Mouse (Mus musculus) WW6 (cell line): ENCODE results near the gene Gm5148.

ENCODE experiments used
- DNase-seq: peaks from one replicate; pipeline ENCODE4 v3.0.0-alpha.2; 2013; ENCODE audit warnings: low read depth, low spot score

Gene Gm5148

DNA sequence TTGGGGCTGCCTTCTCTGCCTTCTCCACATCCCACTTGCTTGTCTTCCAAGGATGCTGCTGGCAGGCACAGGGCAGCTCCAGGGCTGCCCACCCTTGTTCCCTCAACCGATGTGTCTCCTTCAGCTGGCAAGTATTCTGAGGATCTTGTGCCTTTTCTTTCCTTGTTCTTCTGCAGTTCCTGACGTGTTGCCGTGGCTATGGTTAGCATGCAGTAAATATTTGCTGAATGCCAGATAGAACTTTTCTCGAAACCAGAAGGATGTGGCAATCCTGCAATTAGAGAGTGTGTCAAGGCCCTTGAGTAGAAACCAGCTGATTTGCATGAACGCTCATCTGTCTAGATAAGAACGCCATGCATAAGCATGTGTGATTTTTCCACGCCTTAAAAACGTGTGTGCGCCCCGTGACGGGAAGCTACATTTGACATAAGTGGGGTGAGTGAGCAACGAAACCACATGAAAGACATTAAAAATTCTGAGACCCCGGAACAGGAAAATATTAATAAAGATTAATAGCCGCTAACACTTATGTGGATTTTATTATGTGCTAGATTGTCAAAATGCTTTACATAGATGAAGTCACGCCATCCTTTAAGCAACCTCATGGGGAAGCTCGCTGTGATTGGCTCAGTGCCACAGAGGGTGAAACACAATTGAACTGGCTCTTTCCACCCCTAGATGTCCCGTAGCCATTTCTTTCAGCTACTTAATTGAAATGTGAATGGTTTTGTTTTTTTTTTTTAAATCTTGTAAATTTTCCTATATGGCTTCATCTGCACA lies 14.1 kb upstream of the Gm5148 start:
- DNase-seq = no peak

DNA sequence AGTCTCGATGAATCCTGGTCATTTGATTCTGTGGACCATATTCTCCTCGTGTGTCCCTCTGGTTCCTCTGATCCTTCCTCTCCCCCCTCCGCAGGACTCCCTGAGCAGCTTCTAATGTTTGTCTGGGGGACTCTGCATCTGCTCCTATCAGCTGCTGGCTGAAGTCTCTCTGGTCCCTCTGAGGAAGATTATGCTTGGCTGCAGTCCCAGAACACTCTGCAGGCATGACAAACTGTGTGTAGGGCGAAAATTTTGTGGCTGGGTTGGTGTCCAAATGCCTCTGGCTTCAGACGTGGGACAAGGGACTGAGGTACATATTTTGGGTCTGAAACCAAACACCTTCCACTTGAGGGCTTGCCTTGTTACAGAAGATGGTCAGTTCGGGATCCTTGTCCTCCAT lies 13.1 kb upstream of the Gm5148 start:
- no peak for DNase-seq

DNA sequence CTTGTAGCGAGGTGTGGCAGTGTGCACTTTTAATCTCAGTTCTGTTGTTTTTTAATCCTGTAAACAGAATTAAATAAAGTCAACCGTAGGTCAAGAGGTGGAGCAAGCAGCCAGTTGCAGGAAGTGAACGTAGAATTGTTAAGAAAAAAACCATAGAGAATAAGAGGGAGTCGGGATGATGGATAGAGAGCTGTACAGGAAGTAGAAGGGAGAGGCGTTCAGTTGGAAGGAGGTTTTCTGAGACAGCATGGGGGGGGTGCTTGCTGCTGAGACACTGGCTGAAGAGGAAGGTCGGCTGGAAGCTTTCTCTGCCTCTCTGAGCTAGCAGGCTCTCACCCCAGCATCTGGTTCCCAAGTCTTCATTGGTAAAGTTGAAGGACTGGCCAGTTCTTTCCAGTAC lies 10.9 kb upstream of the Gm5148 start:
- no peak for DNase-seq

DNA sequence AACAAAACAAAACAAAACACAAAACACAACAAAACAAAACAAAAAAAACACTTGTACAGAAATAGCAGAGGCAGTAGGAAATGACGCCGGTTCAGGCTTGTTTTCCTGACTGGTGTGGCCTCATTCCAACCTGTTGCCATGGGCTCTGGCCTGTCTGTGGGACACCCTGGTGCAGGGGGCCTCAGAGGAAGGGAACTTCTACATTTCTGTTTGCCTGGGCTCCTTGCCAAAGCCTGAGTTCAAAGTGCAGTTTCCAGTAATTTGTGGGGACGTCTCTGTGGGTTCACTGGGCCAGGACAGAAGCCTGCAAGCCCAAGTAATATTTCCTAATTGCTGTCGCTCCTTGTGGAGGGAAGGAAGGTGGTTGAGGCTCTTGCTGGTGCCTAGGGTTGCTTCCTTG lies 4.9 kb upstream of the Gm5148 start:
- DNase-seq = no peak

DNA sequence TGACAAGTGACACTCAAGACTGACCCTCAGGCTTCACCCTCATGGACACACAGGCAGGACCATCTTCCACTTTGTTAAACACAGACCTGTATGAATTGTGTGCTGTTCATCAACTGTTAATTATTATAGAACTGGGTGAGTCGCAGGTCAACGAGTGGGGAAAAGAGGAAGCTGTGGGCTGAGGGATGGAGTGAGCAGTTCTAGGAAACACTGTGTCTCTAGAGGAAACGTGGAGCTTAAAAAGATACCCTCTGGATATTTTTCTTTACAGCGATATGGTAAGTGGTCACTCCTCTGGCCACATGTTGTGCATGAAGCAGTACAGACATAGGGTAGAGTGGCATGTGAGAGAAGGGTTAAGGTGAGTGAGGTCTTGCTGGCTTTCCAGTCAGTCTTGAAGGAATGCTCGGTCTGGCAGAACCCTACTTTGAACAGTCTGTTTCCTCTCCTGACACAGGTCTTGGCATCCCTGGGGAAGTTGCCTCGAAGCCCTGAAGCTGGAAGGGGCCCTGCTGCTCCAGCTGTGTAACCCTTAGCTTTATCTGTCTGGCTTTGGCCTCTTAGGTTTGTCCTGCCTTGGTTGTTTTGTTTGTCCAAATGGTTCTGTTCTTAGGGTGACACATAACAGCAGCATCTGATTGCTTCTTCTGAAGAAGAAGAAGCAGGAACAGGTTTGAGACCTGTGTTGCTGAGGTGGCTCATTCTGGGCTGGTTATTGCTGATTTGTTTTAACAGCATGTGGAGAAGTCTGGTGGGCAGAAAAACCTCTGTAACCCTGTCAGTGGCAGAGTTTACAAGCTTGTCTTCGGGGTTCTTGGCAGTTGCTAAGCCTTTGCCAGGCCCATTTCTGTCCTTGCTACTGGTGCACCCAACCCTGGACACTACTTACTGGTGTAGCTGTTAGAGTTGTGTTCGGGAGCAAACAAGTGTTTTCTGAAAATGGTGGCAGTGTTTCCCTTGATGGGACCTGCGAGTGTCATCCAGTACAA lies 4.1 kb upstream of the Gm5148 start:
- DNase-seq = no peak

DNA sequence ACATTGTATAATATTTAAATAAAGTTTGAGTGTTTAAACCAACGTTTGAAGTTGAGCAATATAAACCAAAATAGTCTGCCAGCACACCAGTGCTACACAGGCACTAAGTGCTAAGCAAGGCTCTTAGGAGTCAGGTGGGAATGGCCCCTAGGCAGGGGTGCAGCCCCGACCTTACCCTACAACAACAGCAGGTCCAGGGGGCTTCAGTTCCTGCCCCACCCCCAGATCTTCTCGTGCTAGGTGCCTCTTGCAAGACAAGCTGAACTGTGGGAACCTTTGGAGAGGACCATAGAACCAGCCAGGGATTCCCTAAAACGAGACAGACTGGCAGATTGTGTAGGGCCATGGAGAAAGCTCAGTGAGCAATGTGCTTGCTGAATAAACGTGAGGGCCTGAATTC lies 3.1 kb upstream of the Gm5148 start:
- no peak for DNase-seq

DNA sequence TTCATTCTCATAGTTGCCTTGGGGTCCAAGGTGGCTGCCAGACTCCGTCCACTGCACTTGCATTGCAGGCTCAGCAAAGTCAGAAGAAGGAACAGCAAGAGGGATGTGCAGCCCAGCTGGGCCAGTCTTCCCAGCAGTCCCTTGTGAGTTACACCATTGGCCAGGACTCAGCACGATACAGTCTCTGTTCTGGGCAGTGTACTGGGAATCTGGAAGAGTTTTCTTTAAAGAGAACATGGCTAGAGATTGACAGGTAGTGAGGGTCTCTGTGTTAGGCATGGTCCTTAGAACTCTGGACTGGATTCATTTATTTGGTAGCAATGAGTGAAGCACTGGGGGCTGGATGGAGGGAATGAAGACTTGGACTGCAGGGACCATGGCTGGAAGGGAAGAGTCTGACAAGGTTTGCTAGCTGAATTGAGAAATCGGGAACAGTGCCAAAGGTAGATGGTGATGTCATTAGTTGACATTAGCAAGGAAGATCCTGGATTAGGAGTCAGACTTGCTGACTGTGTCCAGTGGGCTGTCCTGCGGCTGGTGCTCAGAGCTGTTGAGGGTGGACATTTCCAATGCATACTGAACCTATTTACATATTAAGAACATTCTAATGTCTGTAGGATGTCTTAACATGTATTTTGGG lies 2.3 kb upstream of the Gm5148 start:
- no peak for DNase-seq

DNA sequence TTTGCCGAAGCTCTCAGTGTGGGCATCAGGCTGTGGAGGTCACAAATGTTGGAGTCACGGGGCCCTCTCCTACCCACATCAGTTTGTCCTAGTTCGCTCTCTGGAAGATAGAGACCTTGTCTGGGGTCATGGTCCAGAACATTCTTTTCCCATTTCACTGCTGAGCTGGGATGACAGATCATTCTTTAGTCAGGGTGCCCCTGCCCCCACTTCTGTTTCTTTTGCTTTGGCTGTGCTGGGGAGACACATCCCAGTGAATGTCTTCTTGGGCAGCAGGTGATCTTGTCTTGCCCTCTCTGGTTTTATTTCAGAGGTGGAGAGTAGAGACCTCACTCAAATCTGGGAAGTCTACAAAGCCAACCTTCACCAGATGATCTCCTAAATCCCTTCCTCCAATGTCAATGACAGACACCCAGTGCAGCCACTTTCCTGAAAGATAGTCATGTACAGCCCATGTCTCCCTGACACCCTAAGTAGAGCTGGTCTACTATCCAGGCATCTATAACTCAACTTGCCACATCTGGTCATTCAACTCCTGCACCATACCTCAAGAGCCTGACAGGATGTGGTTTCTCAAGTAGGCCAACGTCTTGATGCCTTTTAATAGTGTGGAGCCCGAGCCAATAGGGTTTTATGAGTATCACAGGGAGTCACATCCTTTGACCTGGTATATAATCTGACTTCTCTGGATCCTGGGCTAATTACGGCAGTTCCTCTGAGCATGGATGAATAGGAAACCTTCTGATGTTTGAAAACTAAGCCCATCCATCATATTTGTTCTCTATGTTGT lies 851 bp upstream of the Gm5148 start:
- DNase-seq = no peak

DNA sequence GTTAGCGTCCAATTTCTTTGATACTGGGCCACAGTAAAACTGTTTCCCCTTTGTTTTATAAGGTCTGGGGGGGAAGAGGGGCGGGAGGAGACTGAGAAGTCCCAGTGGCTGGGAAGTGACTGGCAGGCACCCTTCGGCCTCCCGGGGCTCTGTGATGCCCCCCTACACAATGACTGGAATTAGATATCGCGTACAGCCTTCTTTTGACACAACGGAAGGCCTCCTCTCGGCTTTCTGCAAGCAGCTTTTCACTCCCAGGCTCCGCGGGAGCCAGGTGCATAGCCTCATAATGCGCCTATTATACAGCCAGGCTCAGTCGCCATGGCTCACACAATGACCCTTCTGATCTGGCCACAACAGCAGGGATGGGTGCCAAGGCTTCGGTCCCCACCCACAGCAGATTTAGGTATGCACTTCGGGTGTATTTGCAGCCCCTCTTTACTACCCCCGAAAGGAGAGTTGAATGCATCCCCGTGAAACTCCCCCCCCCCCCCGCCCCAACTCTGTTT lies 574 bp downstream of the Gm5148 start:
- no peak for DNase-seq

DNA sequence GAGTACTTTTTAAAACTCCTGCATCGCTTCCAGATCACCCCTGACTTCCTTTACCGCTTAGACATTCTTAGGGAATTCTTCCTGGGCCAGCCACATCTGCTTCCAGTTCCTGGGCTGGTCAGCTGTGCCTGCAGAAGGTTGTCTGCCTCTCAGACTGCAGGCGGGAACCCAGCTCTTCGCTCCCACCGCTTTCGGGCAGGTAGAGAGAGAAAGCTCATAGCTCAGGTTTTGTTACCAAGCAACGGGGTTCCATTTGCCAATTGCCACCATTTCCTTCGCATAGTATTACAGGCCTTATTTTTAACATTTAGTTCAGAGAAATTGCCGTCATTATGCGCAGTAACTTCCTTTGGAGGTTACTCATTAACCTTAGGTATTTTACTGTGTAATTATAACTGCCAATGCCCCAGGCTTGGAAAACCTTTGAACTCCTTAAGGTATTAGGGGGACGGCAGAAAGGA lies 1.2 kb downstream of the Gm5148 start:
- no peak for DNase-seq

DNA sequence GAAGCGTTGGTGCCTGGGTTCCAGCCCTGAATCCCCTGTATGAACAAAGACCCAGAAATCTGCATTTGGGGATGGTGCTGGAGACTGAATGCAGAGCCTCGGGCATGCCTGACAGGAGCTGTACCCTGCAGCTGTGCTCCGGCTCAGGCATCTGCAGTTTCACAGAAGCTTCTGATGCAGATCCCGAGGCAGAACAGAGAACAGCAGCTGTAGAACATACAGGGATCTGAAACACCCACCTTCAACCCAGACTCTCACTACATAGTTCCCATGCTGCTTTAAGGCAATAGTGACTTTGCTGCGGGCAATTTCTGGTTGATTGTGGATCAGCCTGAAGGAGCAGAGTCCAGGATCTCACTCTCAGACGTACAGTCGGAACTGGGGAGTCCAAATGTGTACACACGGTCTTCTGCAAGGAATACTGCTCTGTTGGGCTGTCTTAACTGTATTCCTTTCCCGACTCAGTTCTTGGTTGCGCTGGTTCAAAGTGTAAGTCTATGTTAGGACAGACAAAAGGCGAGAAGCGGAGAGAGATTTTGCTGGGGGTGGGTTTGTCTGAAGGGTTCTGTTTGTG lies 1.7 kb downstream of the Gm5148 start:
- DNase-seq = no peak

DNA sequence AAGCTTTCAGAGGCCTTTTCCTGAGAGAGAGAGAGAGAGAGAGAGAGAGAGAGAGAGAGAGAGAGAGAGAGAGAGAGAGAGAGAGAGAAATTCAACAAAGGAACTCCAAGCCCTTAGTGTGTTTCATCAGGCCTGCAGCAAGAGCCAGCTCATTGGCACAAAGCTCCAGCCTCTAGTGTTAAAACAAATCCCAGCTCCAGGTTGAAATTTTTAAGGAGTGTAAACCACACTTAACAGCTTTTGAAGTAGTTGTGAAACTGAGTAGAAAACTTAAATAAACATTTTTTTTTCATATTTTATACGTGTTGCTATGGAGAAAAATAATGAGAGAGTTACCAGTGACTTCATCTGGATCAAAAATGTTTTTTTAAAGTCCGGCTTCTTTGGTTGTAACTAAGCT lies 7.3 kb downstream of the Gm5148 start:
- DNase-seq = no peak

DNA sequence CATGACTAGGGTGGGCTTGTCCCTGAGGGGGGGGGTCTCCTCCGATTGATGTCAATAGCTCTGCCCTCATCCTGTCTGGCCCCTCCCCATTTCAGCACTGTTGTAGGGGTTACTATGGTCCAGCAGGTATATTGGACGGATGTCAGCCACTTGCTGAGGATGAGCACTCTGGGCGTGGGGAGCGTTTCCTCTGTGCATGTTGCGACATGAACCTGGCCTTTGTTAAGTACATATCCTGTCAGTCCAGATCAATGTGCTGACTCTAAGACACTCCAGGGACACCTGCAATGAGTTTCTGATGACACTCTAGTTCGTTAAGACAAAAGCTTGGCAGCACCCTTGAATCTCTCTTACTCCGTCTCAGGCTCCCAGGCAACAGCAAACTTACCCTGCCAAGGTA lies 8.6 kb downstream of the Gm5148 start:
- no peak for DNase-seq

DNA sequence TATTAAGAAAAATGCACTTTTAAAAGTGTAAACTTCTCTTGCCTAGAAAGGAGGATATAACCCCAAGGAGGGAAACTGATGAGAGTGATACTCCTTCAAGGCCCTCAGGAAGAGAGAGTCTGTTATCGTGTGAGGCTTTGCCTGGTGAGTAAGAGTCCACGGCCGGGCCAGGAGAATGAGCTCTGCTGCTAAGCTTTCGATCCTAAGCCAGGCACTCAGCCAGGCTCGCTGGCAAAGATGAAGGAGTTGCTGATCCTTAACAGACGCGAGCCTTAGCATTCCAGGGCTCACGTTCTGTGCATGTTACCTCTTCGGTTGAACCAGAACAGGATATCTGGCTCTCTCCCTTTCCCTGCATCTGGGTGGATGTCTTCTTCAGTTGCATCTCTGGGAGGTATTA lies 11.8 kb downstream of the Gm5148 start:
- no peak for DNase-seq

DNA sequence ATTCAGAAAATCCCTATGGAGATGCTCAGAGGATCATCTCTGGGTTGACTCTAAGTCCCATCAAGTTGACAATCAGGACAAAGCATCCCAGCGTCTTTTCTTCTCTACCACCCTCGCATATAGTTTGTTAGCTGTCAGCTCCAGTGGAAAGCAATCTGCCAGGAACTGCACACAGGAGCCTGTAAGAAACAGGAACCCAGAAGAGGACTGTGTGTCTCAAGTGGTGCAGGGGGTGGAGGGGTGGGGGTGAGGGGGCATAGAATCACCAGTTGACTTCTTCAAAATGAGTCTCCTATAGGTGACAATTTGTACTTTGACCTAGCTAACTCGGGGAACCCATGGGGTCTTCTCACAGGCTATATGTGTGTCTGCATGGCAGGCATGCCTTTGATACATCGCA lies 12.7 kb downstream of the Gm5148 start:
- no peak for DNase-seq

DNA sequence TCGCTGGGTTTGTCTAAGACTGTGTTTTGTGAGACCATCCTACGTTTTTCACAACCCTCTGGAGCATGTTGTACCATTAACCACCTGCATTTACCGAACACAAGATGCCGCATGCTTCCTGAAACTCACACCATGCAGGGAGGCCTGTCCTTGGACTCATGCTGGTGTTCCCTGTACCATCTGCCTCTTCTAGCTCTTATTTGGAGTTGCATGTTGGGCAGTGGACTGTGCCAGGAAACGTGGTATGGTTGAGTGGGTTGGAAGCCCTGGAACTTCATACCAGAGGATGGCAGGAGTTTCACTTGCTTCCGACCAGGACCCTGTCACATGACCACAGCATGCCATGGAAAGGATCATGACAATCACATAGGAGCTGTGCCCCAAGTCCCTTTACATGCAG lies 16.5 kb downstream of the Gm5148 start:
- DNase-seq = no peak

DNA sequence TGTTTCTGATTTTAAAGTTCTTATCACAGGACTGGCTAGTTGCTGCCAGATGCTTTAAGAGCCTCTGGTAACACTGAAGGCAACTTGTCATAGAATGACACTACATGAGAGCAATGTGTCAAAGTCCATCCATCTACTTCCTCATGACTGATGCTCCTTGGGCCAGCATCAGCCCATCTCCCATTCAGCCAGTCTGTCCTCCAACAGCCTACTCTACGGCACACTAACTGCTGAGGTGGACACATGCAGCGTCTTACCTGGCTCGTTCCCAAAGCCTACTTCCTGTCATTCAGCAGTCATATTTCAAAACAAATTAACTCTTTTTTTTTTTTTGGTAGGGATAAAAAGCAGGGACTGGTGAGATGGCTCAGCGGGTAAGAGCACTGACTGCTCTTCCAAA lies 17.9 kb downstream of the Gm5148 start:
- no peak for DNase-seq

DNA sequence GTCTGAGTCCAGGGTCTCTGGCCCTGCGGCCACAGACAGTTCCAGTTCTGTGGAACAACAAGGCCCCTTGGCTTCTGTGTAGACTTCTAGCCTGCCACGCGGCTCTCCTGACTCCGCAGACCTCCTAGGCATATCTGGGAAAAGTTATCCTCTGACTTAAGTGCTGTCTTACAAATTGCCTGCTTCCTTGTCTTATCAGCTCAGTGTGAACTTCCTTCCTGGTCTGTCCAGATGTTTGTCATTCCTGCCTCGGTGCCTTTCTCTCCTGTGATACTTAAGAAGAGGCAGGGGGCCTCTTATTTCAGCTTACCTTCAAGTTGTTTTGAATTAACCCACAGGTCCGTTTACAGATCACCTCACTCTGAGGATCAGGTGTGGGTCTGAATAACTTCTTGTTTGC lies 18.9 kb downstream of the Gm5148 start:
- no peak for DNase-seq

DNA sequence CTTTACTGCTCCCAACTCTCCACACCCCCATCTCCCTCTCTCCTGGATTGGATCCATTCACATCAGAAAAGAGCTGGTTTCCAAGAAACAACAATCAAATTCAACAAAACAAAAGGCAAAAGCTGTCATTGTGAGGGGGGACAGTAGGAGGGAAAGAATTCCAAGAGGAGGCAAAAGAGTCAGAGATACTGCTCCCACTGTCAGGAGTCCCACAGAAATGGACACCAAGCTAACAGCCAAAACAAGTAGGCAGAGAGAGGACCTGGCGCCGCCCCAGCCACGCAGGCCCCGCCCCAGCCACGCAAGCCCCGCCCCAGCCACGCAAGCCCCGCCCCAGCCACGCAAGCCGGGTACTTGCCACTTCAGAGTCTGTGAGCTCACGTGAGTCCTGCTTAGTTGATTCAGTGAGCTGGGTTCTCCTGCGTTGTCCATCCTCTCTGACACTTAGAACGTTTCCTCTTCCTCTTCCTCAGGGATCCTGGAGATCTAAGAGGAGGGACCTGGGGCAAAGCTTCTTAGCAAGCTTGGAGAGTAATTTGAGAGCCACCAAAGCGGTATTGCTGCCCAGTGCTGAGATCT lies 19.5 kb downstream of the Gm5148 start:
- no peak for DNase-seq

DNA sequence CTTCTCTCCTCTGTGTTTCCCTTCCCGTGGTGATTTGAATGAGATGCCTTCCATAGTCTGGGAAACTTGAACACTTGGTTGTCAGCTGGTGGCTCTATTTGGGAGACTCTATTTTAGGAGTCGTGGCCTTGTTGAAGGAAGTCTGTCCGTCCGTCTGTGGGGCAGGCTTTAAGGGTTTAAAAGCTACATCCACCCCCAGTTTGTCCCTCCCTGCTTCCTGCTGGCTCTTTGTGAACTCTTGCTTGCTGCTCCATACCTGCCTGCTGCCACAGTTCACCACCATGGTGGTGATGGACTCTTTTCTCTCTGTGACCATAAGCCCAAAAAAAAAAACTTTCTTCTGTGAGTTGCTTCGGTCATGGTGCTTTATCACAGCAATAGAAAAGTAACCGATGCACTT lies 21.2 kb downstream of the Gm5148 start:
- no peak for DNase-seq

DNA sequence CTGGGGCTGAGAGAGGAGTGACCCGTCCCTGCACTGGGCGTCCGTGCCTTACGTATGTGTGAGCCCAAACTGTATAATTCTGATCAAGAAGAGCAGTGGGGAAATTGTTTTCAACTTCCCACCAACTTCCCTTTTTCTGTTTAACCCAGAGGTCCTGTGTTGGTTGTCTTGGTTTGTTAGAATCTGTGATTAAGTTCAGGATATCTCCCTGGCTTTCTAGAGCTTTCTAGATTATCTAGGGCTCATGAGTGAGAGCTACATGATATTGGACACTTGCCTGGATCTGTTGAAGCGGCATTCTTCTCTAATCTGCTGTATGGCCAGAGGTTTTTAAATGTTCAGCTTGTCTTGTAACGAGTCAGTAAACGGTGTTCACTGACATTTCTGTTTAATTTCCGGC lies 30.7 kb downstream of the Gm5148 start:
- no peak for DNase-seq
